Mouse (Mus musculus): ENCODE results near the gene Gcsh.

DNA sequence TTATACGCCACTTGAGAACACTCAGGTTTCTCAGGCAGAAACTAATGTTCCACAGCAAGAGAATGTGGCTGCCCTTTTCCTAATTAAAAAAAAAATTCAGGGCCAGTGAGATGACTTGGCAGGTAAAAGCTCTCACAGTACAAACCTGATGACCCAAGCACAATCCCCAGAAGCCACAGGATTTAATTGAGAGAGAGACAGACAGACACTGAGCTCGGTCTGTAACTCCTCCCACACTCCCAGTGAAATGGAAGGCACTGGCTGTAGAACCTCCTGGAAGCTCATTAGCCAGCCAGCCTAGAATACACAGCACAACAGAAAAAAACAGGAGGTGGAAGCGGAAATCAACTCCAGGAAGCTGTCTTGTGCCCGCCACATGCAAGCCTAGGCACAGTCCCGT, 17.7 kb downstream of the Gcsh start:
- TF ChIP-seq MAZ (IDR thresholded peaks at IDR 0.05; ENCODE audit: low read depth, low read length) (no peak), CHD1 (IDR thresholded peaks at IDR 0.05; ENCODE audit: low read depth, low read length) (no peak), POLR2A (IDR thresholded peaks at IDR 0.05; ENCODE audit: control insufficient read depth in 1 of 2, insufficient read depth in 1 of 2, low read depth in 1 of 2, low read length in 2 of 2, poor library complexity in 1 of 2) (no peak), E2F4 (IDR thresholded peaks at IDR 0.05; ENCODE audit: borderline replicate concordance, low read depth, low read length) (no peak), USF1 (IDR thresholded peaks at IDR 0.05; ENCODE audit: low read depth, low read length) (no peak), ETS1 (IDR thresholded peaks at IDR 0.05; ENCODE audit: low read depth, low read length) (no peak)

Data from MEL (cell line).